Mouse (Mus musculus) lung, embryonic 15.5 days (tissue): Measurements from ENCODE around the gene Dennd1a. TPM values are rescaled to one million over a fixed set of nuclear protein-coding genes. Genes with fewer than 3 reads are reported as not detected.

ENCODE experiments used
- ATAC-seq: fragments of 200-750 bp; cut with Nextera tagmentation; 2 replicates; pipeline ENCODE4 v1.8.0; 2017; ENCODE audit warnings: moderate number of reproducible peaks, borderline replicate concordance; ENCODE audit not compliant: low FRiP score, low TSS enrichment; ENCODE audit errors: extremely low read depth
- H3K27ac ChIP-seq: fragments of 300-500 bp; sonication (generic); 2 replicates; pipeline ENCODE4 v1.5.1; 2015; ENCODE audit warnings: moderate library complexity, mild to moderate bottlenecking, inconsistent platforms
- H3K27me3 ChIP-seq: fragments of 300-500 bp; sonication (generic); 2 replicates; pipeline ENCODE4 v1.6.1; 2015; ENCODE audit warnings: inconsistent platforms
- H3K36me3 ChIP-seq: fragments of 300-500 bp; sonication (generic); 2 replicates; pipeline ENCODE4 v1.6.1; 2015; ENCODE audit warnings: inconsistent platforms
- H3K4me1 ChIP-seq: fragments of 300-500 bp; sonication (generic); 2 replicates; pipeline ENCODE4 v1.6.1; 2015; ENCODE audit warnings: inconsistent platforms
- H3K4me2 ChIP-seq: fragments of 300-500 bp; sonication (generic); 2 replicates; pipeline ENCODE4 v1.6.1; 2015; ENCODE audit warnings: inconsistent platforms, mild to moderate bottlenecking, moderate library complexity
- H3K4me3 ChIP-seq: fragments of 300-500 bp; sonication (generic); 2 replicates; pipeline ENCODE4 v1.5.1; 2015; ENCODE audit warnings: mild to moderate bottlenecking, inconsistent platforms
- H3K9ac ChIP-seq: fragments of 300-500 bp; sonication (generic); 2 replicates; pipeline ENCODE4 v1.6.1; 2015; ENCODE audit warnings: inconsistent platforms
- H3K9me3 ChIP-seq: fragments of 300-500 bp; sonication (generic); 2 replicates; pipeline ENCODE4 v1.6.1; 2016; ENCODE audit warnings: inconsistent platforms
- WGBS: fragments of 180-500 bp; shearing (Covaris S2); methylation state at CpG from one replicate; pipeline ENCODE4 v1.1.7; 2015; 5-methylcytosine and 5-hydroxymethylcytosine counted together
- microRNA-seq: library from miRNA; unstranded; fragments of <30 nt; microRNA quantifications from one replicate; pipeline ENCODE4, GENCODE M21; 2016
- polyA plus RNA-seq: library from polyadenylated mRNA; unstranded; fragments of >200 nt; fragmentation: Nextera tagmentation; extraction: Ambion mirVana; gene quantifications from 2 replicates; pipeline ENCODE4 v1.2.1, GENCODE M21; 2015

Dennd1a gene
- polyA plus RNA-seq, 1 experiment from 2014 or later = 12.0 TPM

DNA sequence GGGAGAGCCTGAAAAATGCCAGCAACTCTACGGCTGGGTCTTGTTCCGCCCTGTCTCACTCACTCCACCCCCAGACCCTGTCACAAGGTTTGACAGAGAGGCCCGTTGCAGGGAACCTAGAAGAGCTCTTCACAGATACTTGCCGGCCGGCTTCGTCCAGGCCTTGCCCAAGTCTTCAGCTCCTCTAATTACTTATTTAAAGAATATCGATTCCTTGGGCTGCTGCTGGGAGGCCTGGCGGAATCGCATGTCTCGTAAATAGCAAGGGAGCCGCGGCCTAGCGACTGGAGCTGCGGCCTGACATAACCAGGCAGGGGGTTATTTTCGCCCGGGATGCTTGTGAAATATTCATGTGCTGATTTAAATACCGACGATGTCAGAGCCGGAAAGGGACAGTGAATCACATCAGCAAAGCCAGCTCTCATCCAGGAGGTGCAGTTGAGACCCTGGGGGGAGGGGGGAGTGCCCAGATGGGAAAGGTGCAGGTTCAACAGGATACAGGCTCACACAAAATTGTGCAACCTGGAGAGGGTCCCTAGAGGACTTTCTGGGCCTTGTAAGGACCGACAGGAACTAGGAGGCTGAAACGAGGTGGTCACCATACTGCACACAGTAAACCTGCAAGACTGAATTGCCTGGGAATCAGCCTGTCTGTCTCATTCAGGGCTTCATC lies 528.7 kb downstream of the Dennd1a start:
- Histone ChIP-seq H3K4me1 (peaks cover 10% of the 10 kb centered on the region), H3K27me3 (no peaks in the 10 kb centered on the region), H3K36me3 (no peaks in the 10 kb centered on the region), H3K4me2 (peak overlapping the region; percentile 27), H3K4me3 (no peak overlapping the region), H3K9ac (no peak overlapping the region), H3K27ac (no peak overlapping the region), H3K9me3 (no peaks in the 10 kb centered on the region)
- WGBS = 13% methylated on average over 21 of the region's 21 CpGs
- peak; percentile 40; the same call in 1 of the 2 replicates for ATAC-seq

GRCm38 (mm10) chr2:37757784-37758183 lies 529.4 kb downstream of the Dennd1a start:
- H3K9ac ChIP-seq = no peak overlapping the region

GRCm38 (mm10) chr2:37757016-37757415 lies 530.2 kb downstream of the Dennd1a start:
- 70% methylated on average over 5 of the region's 5 CpGs for WGBS
- no peaks in the 10 kb centered on the region for H3K36me3 ChIP-seq
- H3K4me1 ChIP-seq = peaks cover 10% of the 10 kb centered on the region
- H3K27me3 ChIP-seq = no peaks in the 10 kb centered on the region
- H3K9me3 ChIP-seq = no peaks in the 10 kb centered on the region
- H3K27ac ChIP-seq = no peak overlapping the region
- H3K4me3 ChIP-seq = no peak overlapping the region
- no peak overlapping the region for H3K4me2 ChIP-seq
- H3K9ac ChIP-seq = no peak overlapping the region
- no peak for ATAC-seq

More at GRCm38 (mm10) chr2:37757784-37758183, 529.4 kb downstream of the Dennd1a start:
- H3K36me3 ChIP-seq = no peaks in the 10 kb centered on the region
- H3K27ac ChIP-seq = no peak overlapping the region
- peaks cover 10% of the 10 kb centered on the region for H3K4me1 ChIP-seq
- H3K4me3 ChIP-seq = no peak overlapping the region
- no peaks in the 10 kb centered on the region for H3K9me3 ChIP-seq
- 78% methylated on average over 4 of the region's 4 CpGs for WGBS
- no peaks in the 10 kb centered on the region for H3K27me3 ChIP-seq
- H3K4me2 ChIP-seq = peak overlapping the region; percentile 27; the same call in 1 of the 2 replicates
- ATAC-seq = no peak

DNA sequence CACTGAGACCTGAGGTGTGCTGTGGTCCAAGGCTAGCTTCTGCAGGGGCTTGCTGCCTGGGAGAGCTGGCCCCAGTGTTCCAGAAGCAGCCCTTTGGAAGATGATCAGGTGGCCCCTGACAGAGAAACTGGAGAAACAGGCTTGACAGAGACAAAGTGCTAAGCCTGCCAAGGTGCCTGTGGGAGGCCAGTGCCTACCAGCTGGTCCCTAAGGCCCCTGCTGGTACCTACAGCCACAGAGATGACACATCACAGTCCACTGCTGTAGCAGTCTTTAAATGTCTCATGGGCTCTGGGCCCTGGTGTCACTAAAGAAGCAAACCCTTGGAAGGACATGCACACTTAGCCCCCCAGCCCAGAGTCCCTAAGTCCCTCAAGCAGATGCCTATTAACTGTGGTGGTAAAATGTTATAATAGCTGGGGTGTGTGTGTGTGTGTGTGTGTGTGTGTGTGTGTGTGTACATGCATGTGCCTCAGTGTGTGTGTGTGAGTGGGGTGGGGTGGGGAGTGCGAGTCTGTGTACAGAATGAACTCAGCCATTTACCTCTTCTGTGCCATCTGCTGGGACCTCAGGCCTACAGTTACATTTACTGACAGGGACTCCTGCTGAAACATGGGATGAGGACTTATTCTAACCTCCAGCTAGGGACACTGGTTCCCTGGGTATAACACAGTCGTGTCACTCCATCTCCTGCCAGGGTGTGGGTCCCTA lies 530.8 kb downstream of the Dennd1a start:
- 81% methylated on average over 2 of the region's 2 CpGs for WGBS
- Histone ChIP-seq H3K36me3 (no peaks in the 10 kb centered on the region), H3K4me1 (peaks cover 10% of the 10 kb centered on the region), H3K9ac (no peak overlapping the region), H3K9me3 (no peaks in the 10 kb centered on the region), H3K4me3 (no peak overlapping the region), H3K27me3 (no peaks in the 10 kb centered on the region), H3K4me2 (no peak overlapping the region), H3K27ac (no peak overlapping the region)
- ATAC-seq = no peak

- Histone ChIP-seq H3K27me3 (no peaks in the 10 kb centered on the region), H3K4me1 (peaks cover 32% of the 10 kb centered on the region), H3K4me3 (no peak overlapping the region), H3K36me3 (no peaks in the 10 kb centered on the region), H3K9ac (no peak overlapping the region), H3K9me3 (no peaks in the 10 kb centered on the region), H3K27ac (no peak overlapping the region), H3K4me2 (no peak overlapping the region)
- no peak for ATAC-seq
- 61% methylated on average over 1 of the region's 1 CpGs for WGBS
Observed at GRCm38 (mm10) chr2:37751114-37751513, 536.1 kb downstream of the Dennd1a start.

DNA sequence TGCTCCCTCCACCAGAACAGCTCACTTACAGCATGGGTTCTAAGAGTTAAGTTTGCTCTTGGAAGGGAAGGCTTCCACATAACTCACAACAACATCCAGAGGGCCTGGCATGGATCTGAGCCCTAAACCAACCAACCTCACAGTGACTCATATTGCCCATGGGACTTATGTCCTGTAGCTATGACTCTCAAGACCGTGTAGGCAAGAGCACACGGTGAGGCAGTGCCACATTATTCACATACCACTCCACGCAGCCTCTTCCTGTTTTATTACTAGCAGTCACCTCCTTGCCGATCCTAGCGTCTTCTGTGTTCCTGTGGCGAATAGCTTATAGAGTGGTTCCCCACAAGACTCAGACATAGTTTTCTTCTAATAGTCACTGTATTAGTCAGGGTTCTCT lies 537.9 kb downstream of the Dennd1a start:
- no peak overlapping the region for H3K9ac ChIP-seq
- H3K4me3 ChIP-seq = no peak overlapping the region
- H3K27ac ChIP-seq = no peak overlapping the region
- H3K9me3 ChIP-seq = no peaks in the 10 kb centered on the region
- no peaks in the 10 kb centered on the region for H3K27me3 ChIP-seq
- no peaks in the 10 kb centered on the region for H3K36me3 ChIP-seq
- 50% methylated on average over 6 of the region's 6 CpGs for WGBS
- no peak for ATAC-seq
- H3K4me1 ChIP-seq = peaks cover 32% of the 10 kb centered on the region
- no peak overlapping the region for H3K4me2 ChIP-seq

Small RNA genes lying within 50 kb of the gene (microRNA-seq; reads per million reads assigned to microRNA genes)
- gene Gm44455 = not detected

Other genes starting within 250 kb of the Dennd1a start
- 0.05 TPM in 1 of 2 replicates, not detected in the other for gene Lhx2, start 51.9 kb upstream of the Dennd1a start, polyA plus RNA-seq
- gene Nek6, start 224.3 kb upstream of the Dennd1a start, polyA plus RNA-seq = 124 and 129 TPM in 2 replicates